Mouse (Mus musculus) midbrain, embryonic 16.5 days (tissue): ENCODE results near the gene C77080. TPM values are rescaled to one million over a fixed set of nuclear protein-coding genes. Genes with fewer than 3 reads are reported as not detected.

Source experiments
- ATAC-seq: fragments of 200-750 bp; cut with Nextera tagmentation; 2 replicates; pipeline ENCODE4 v1.8.0; 2017; ENCODE audit warnings: moderate TSS enrichment
- H3K27ac ChIP-seq: fragments of 300-500 bp; sonication (generic); 2 replicates; pipeline ENCODE4 v1.5.1; 2014; ENCODE audit warnings: mild to moderate bottlenecking, low read length, mixed read lengths
- H3K27me3 ChIP-seq: fragments of 300-500 bp; sonication (generic); 2 replicates; pipeline ENCODE4 v1.6.1; 2014; ENCODE audit warnings: low read depth, low read length, mixed read lengths; ENCODE audit not compliant: control insufficient read depth, insufficient read depth
- H3K36me3 ChIP-seq: fragments of 300-500 bp; sonication (generic); 2 replicates; pipeline ENCODE4 v1.6.1; 2014; ENCODE audit warnings: mild to moderate bottlenecking, low read length, moderate library complexity, mixed read lengths; ENCODE audit not compliant: control insufficient read depth, insufficient read depth
- H3K4me1 ChIP-seq: fragments of 300-500 bp; sonication (generic); 2 replicates; pipeline ENCODE4 v1.6.1; 2014; ENCODE audit warnings: mild to moderate bottlenecking, low read length, mixed read lengths; ENCODE audit not compliant: control insufficient read depth, insufficient read depth
- H3K4me2 ChIP-seq: fragments of 300-500 bp; sonication (generic); 2 replicates; pipeline ENCODE4 v1.6.1; 2014; ENCODE audit warnings: mild to moderate bottlenecking, low read length, mixed read lengths
- H3K4me3 ChIP-seq: fragments of 300-500 bp; sonication (generic); 2 replicates; pipeline ENCODE4 v1.5.1; 2014; ENCODE audit warnings: low read depth, mild to moderate bottlenecking, low read length, moderate library complexity, mixed read lengths
- H3K9ac ChIP-seq: fragments of 300-500 bp; sonication (generic); 2 replicates; pipeline ENCODE4 v1.6.1; 2014; ENCODE audit warnings: low read depth, low read length, mixed read lengths
- H3K9me3 ChIP-seq: fragments of 300-500 bp; sonication (generic); replicated peaks from 2 replicates; pipeline ENCODE4 v1.6.1; 2014; ENCODE audit warnings: mild to moderate bottlenecking, low read length, mixed read lengths; ENCODE audit not compliant: control insufficient read depth, poor library complexity, severe bottlenecking
- WGBS: fragments of 180-500 bp; shearing (Covaris S2); extraction: QIAGEN DNeasy Blood & Tissue Kit; methylation state at CpG from one replicate; pipeline ENCODE4 v1.1.7; 2014; 5-methylcytosine and 5-hydroxymethylcytosine counted together
- polyA plus RNA-seq: library from polyadenylated mRNA; unstranded; fragments of >200 nt; fragmentation: Nextera tagmentation; extraction: Ambion mirVana; gene quantifications from 2 replicates; pipeline ENCODE4 v1.2.1, GENCODE M21; 2015

C77080 gene
- polyA plus RNA-seq, 1 experiment from 2014 or later = 6.7 TPM

DNA sequence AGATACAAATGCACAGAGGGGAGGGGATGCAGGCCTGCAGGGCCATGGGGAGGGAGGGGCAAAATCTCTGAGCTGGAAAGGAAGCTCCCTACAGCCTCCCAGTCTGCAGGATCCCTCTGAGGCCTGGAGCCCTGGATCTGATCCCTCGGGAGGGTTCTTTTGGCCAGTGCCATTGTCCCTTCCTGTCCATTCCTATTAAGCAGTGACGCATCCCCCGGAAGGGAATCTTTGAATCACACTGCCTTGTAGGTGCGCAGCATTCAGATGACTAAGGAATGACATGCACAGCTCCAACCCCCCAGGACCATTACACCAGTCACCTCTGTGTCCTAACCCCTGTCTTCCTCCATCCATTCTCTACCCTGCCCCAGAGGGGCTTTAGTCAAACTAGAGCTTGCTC is 2.1 kb downstream of the C77080 start:
- Histone ChIP-seq H3K27me3 (no peaks in the 10 kb centered on the region), H3K4me2 (no peak overlapping the region), H3K4me1 (0 out of 2 replicates have a peak, but pooled peaks cover 3% of the 10 kb centered on the region), H3K36me3 (no peaks in the 10 kb centered on the region), H3K4me3 (no peak overlapping the region), H3K9ac (peak overlapping the region; percentile 17; the same call in 1 of the 2 replicates), H3K9me3 (no peaks in the 10 kb centered on the region), H3K27ac (no peak overlapping the region)
- WGBS = 37% methylated on average over 4 of the region's 4 CpGs
- ATAC-seq = no peak

DNA sequence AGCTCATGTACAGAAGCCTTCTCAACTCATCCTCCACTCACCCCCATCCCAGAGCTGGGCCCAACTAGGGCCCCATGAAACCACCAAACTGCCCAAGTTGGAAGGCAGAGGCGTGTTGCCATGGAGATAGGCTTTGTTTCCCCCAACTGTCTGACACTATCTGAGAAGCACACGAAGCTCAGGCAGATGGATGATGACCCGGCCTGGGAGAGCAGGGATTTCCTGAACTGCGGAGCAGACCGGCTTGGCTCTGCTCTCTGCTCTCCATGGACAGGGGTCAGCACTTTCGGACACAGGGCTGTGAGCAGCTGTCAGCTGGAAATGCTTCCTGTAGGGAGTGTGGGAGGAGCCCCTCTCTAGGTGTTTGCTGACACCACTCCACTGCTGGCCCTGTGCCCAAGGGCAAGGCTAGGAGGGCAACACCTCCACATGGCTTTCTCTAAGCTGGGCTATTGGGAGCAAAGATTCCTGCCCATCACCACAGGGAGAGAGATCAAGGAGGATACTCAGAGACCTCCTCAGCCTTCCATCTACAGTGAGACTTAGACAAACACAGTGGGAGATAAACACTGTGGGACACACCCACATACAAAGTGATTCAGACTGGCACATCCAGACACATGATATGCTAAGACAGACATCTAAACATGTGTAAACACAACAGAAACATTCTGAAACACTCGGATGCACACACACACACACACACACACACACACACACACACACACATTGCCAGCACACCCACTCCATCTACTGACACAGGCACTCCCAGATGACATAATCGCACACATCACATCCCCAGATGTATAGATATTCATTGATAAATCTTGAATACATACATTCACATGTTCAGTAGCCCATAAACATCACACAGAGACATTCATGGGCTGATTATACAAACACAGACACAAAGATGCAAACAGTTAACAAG is 4.5 kb downstream of the C77080 start:
- no peak for ATAC-seq
- WGBS = 27% methylated on average over 8 of the region's 8 CpGs
- no peak overlapping the region for H3K4me3 ChIP-seq
- H3K4me1 ChIP-seq = peaks cover 4% of the 10 kb centered on the region; the same call in 1 of the 2 replicates
- no peaks in the 10 kb centered on the region for H3K9me3 ChIP-seq
- no peaks in the 10 kb centered on the region for H3K27me3 ChIP-seq
- no peak overlapping the region for H3K9ac ChIP-seq
- H3K36me3 ChIP-seq = no peaks in the 10 kb centered on the region
- H3K4me2 ChIP-seq = no peak overlapping the region
- no peak overlapping the region for H3K27ac ChIP-seq

DNA sequence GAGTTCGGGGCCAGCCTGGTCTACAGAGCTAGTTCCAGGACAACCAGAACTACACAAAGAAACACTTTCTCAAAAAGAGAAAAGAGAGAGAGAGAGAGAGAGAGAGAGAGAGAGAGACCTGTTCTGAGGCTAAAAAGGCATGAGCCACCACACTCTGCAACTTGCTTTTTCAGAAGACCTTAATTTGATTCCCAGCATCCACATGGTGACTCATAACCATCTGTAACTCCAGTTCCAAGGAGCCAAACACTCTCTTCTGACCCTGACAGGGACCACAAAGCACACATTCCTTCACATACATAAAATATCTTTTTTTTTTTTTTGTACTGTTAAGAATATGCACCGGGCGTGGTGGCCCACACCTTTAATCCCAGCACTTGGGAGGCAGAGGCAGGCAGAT is 6.6 kb downstream of the C77080 start:
- no peak for ATAC-seq
- peaks cover 9% of the 10 kb centered on the region; the same call in 1 of the 2 replicates for H3K4me1 ChIP-seq
- no peaks in the 10 kb centered on the region for H3K9me3 ChIP-seq
- H3K27me3 ChIP-seq = peaks cover 3% of the 10 kb centered on the region
- H3K4me2 ChIP-seq = no peak overlapping the region
- no peak overlapping the region for H3K27ac ChIP-seq
- H3K36me3 ChIP-seq = no peaks in the 10 kb centered on the region
- H3K9ac ChIP-seq = no peak overlapping the region
- WGBS = 97% methylated on average over 3 of the region's 3 CpGs
- H3K4me3 ChIP-seq = no peak overlapping the region

DNA sequence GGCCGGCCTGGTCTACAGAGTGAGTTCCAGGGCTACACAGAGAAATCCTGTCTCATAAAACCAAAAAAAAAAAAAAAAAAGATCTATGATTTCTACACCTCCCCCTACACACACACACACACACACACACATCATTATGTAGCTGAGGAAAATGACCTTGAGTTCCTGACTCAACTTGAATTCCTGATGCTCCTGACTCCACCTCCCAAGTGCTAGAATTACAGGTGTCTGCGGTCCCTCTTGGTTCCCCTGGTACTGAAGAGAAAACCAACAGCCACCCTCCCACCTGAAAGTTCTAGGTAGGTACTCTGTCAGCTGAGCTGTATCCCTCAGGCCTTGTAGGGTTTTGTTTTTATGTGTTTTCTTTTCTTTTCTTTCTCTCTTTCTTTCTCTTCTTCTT is 8.7 kb downstream of the C77080 start:
- Histone ChIP-seq H3K27me3 (peaks cover 11% of the 10 kb centered on the region), H3K4me1 (peaks cover 19% of the 10 kb centered on the region), H3K4me3 (no peak overlapping the region), H3K27ac (no peak overlapping the region), H3K9ac (no peak overlapping the region), H3K36me3 (no peaks in the 10 kb centered on the region), H3K4me2 (no peak overlapping the region), H3K9me3 (no peaks in the 10 kb centered on the region)
- ATAC-seq = no peak
- WGBS = 93% methylated on average over 2 of the region's 2 CpGs

DNA sequence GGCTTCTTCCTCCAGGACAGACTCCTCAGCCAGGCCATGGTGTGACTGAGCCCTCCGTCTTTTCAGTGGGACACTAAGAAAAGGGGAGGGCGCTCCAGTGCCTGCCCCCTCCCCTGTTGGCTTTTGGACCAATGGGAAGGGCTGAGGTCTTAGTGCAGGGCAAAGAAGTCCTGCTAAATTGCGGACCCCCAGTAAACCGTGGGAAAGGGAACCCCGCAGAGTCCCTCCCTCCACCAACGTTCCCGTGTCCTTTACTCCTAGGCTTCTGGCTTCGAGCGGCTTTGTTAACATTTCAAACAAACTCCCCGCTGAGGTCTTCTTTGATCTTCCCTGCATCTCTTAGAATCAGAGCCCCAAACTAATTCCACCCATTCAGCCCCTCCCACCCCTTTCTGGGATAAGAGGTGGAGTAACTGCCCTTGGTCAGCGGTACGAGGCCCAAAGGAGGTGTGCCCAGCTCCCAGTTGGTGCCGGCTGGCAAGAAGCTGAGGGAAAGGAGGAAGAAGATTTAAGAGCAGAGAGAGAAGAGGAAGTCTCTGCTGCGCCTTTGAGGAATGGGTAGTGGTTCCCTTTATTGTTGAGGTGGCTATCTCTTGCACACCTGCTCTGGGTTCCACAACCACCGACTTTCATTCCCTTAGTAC is 9.6 kb downstream of the C77080 start:
- no peak overlapping the region for H3K27ac ChIP-seq
- H3K4me1 ChIP-seq = peaks cover 18% of the 10 kb centered on the region
- H3K27me3 ChIP-seq = peaks cover 19% of the 10 kb centered on the region
- 4% methylated on average over 15 of the region's 15 CpGs for WGBS
- H3K9ac ChIP-seq = no peak overlapping the region
- H3K36me3 ChIP-seq = no peaks in the 10 kb centered on the region
- no peaks in the 10 kb centered on the region for H3K9me3 ChIP-seq
- no peak for ATAC-seq
- no peak overlapping the region for H3K4me3 ChIP-seq
- peak overlapping the region; percentile 17 for H3K4me2 ChIP-seq

DNA sequence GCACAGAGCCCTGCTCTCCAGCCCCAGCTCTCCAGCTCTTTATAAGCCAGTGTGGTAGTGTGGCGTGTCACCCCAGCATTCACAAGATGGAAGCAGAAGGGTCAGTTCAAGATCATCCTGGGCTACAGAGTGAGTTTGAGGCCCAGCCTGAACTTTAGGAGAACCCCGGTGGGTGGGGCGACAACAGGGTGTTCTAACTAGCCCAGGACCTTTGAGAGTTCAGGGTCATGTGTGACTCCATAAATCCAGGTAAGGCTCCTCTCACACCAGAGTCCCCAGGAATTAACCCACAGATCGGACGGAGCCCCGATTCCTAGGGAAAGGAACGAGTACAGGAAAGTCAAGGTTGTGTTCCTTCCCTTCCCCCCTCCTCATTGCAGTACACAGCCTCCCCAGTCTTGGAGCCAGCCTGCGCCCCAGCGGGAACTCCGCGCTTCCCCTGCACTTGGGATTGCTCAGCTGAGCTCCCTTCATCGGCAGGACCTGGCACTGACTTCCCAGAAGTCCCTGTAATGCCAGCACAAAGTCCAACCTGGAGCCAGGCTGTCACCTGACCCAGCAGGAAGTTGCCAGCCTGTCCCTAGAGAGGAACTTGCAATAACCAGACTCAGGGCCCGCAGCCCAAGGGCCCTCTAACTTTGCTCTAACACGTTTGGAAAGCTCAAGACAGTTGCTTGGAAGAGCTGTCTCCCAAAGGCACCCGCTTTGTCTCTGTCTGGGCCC is 10.3 kb downstream of the C77080 start:
- ATAC-seq = no peak
- peak overlapping the region; percentile 17 for H3K4me2 ChIP-seq

DNA sequence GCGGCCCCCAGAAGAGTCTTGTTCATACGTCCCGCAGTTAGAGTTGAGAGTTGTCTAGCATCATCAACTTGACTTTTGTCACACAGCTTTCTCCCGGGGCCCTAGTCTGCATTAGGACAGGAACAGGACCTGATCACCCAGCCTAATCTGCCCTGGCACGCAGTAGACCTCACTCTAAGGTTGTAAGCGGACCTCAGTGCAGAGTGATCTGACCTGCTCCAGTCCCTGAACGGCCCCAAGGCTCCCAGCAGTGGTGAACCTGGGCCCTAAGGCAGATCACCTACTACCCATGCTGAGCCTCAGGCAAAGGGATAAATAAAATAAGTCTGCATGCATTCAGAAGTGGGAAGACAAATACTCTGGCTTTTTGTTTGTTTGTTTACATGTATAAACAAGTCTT is 11.9 kb downstream of the C77080 start:
- Histone ChIP-seq H3K4me2 (no peak overlapping the region), H3K27ac (no peak overlapping the region), H3K4me3 (no peak overlapping the region), H3K9ac (no peak overlapping the region), H3K4me1 (peaks cover 16% of the 10 kb centered on the region), H3K27me3 (peaks cover 22% of the 10 kb centered on the region), H3K9me3 (no peaks in the 10 kb centered on the region), H3K36me3 (no peaks in the 10 kb centered on the region)
- ATAC-seq = no peak
- 24% methylated on average over 7 of the region's 7 CpGs for WGBS

More for the DNA sequence above, 10.3 kb downstream of the C77080 start:
- Histone ChIP-seq H3K36me3 (no peaks in the 10 kb centered on the region), H3K27me3 (peaks cover 22% of the 10 kb centered on the region), H3K9ac (no peak overlapping the region), H3K27ac (no peak overlapping the region), H3K4me3 (no peak overlapping the region), H3K4me1 (peaks cover 16% of the 10 kb centered on the region), H3K9me3 (no peaks in the 10 kb centered on the region)
- 17% methylated on average over 15 of the region's 15 CpGs for WGBS

DNA sequence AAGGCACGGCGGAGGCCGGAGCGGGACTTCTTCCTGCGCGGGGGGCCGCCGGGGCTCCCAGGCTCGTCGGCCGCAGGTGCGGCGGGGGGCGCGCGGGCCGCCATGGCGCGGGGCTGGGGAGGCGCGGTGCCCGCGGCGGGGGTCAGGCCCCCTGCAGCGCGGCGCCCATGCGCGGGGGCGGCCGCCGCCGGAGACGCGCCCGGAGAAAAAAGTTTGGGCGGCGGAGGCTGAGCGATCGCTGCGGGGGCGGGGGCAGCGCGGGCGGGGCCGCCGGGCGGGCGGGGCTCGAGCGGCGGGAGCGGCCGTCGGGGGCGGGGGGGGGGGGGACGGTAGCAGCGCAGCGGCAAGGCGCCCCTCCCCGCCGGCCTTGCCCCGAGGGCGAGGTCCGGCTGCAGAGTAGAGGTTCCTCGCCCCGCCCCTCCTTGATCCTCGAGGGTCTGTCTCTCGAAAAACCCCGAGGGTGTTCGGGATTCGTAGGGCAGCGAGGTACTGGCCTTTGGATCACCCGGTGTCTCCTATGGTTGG is 12.9 kb downstream of the C77080 start:
- Histone ChIP-seq H3K4me3 (peak overlapping the region; percentile 55), H3K9ac (peak overlapping the region; percentile 65), H3K4me1 (peaks cover 16% of the 10 kb centered on the region), H3K4me2 (peak overlapping the region; percentile 99), H3K36me3 (no peaks in the 10 kb centered on the region), H3K27ac (no peak overlapping the region), H3K27me3 (peaks cover 22% of the 10 kb centered on the region), H3K9me3 (no peaks in the 10 kb centered on the region)
- ATAC-seq = no peak
- under 1% methylated on average over 14 of the region's 74 CpGs for WGBS
